Mouse (Mus musculus): ENCODE measurements around the gene Mboat7. TPM values are rescaled to one million over a fixed set of nuclear protein-coding genes. Genes with fewer than 3 reads are reported as not detected.
"Not testable (repeated sequence)": the region's sequence is repeated elsewhere in the genome, so short reads cannot be mapped to it uniquely, and the experiment has no call there.

Gene Mboat7
- polyA plus RNA-seq, 2 experiments, result 10.3 to 11.5 TPM

- H3K9ac ChIP-seq (replicated peaks), result no peak overlapping the region
- no peak for ATAC-seq (ENCODE audit: insufficient read depth)
These were observed 19.1 kb upstream of the Mboat7 start for GRCm38 (mm10) chr7:3712264-3712942.

GRCm38 (mm10) chr7:3709000-3709399, 15.7 kb upstream of the Mboat7 start:
- Histone ChIP-seq H3K9ac (replicated peaks) (no peak overlapping the region), H3K4me1 (replicated peaks; ENCODE audit: control insufficient read depth in 2 of 2, insufficient read depth in 2 of 2, low read length in 1 of 2) (peaks cover 5 to 10% of the 10 kb centered on the region in 2 experiments; a peak in 2 of 4 replicates), H3K4me2 (ENCODE audit: low read depth) (no peak overlapping the region), H3K9me3 (ENCODE audit: control insufficient read depth, low read length) (no peaks in the 10 kb centered on the region), H3K4me3 (ENCODE audit: insufficient read depth in 1 of 2, low read depth in 2 of 2, low read length in 2 of 2) (no peak overlapping the region), H3K27ac (no peak overlapping the region), H3K36me3 (replicated peaks; ENCODE audit: control insufficient read depth, insufficient read depth, low read depth) (peaks cover 32% of the 10 kb centered on the region), H3K27me3 (ENCODE audit: control insufficient read depth, insufficient read depth, low read length) (no peaks in the 10 kb centered on the region)
- DNase-seq (ENCODE audit: low read depth in 3 of 3, low spot score in 3 of 3), result no peak
- no peak for ATAC-seq (ENCODE audit: insufficient read depth)
- TF ChIP-seq EP300 (IDR thresholded peaks at IDR 0.05; ENCODE audit: low read depth) (no peak), CTCF (IDR thresholded peaks at IDR 0.05; ENCODE audit: low read depth) (no peak)
- WGBS (ENCODE audit: insufficient replicate concordance), result 42% methylated on average over 1 of the region's 1 CpGs

More at GRCm38 (mm10) chr7:3712264-3712942, 19.1 kb upstream of the Mboat7 start:
- H3K4me2 ChIP-seq (ENCODE audit: low read depth), result no peak overlapping the region
- no peaks in the 10 kb centered on the region; a peak in 1 of 4 replicates for H3K4me1 ChIP-seq (replicated peaks; ENCODE audit: control insufficient read depth in 2 of 2, insufficient read depth in 2 of 2, low read length in 1 of 2)
- H3K9me3 ChIP-seq (ENCODE audit: control insufficient read depth, low read length), result no peaks in the 10 kb centered on the region
- H3K4me3 ChIP-seq (ENCODE audit: insufficient read depth in 1 of 2, low read depth in 2 of 2, low read length in 2 of 2), result no peak overlapping the region
- no peak for DNase-seq (ENCODE audit: low read depth in 3 of 3, low spot score in 3 of 3)
- peaks cover 3% of the 10 kb centered on the region for H3K36me3 ChIP-seq (replicated peaks; ENCODE audit: control insufficient read depth, insufficient read depth, low read depth)
- no peaks in the 10 kb centered on the region for H3K27me3 ChIP-seq (ENCODE audit: control insufficient read depth, insufficient read depth, low read length)
- 36% methylated on average over 5 of the region's 5 CpGs for WGBS (ENCODE audit: insufficient replicate concordance)
- TF ChIP-seq CTCF (IDR thresholded peaks at IDR 0.05; ENCODE audit: low read depth) (no peak), EP300 (IDR thresholded peaks at IDR 0.05; ENCODE audit: low read depth) (no peak)
- H3K27ac ChIP-seq, result no peak overlapping the region

DNA sequence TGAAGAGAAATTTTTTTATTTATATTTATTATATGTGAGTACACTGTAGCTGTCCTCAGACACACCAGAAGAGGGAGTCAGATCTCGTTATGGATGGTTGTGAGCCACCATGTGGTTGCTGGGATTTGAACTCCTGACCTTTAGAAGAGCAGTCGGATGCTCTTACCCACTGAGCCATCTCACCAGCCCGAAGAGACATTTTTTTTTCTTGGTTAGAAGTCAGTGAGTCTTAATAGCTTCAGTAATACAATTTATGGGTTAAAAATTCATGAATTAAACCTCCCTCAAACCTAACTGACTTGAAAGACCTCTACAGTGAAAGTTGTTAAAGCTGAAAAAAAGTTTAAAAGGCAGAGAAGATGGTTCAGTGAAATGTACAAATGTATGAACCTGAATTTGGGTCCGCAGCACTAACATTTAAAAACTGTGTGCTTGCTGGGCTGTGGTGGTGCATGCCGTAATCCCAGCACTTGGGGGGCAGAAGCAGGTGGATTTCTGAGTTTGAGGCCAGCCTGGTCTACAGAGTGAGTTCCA, 15.2 kb upstream of the Mboat7 start:
- H3K27ac ChIP-seq; H3K27me3 ChIP-seq (ENCODE audit: control insufficient read depth, insufficient read depth, low read length); H3K4me3 ChIP-seq (ENCODE audit: insufficient read depth in 1 of 2, low read depth in 2 of 2, low read length in 2 of 2); DNase-seq (ENCODE audit: low read depth in 3 of 3, low spot score in 3 of 3); H3K4me2 ChIP-seq (ENCODE audit: low read depth); H3K9ac ChIP-seq (replicated peaks); H3K9me3 ChIP-seq (ENCODE audit: control insufficient read depth, low read length): not testable (repeated sequence)
- TF ChIP-seq CTCF (IDR thresholded peaks at IDR 0.05; ENCODE audit: low read depth), result peak; percentile 24; the same call in 1 of the 2 replicates
- WGBS (ENCODE audit: insufficient replicate concordance), result 23% methylated on average over 5 of the region's 5 CpGs
- peaks cover 32% of the 10 kb centered on the region for H3K36me3 ChIP-seq (replicated peaks; ENCODE audit: control insufficient read depth, insufficient read depth, low read depth)
- H3K4me1 ChIP-seq (replicated peaks; ENCODE audit: control insufficient read depth in 2 of 2, insufficient read depth in 2 of 2, low read length in 1 of 2), result peaks cover 5 to 10% of the 10 kb centered on the region in 2 experiments; a peak in 2 of 4 replicates
- ATAC-seq (ENCODE audit: insufficient read depth), result peak; percentile 1; the same call in 1 of the 2 replicates

DNA sequence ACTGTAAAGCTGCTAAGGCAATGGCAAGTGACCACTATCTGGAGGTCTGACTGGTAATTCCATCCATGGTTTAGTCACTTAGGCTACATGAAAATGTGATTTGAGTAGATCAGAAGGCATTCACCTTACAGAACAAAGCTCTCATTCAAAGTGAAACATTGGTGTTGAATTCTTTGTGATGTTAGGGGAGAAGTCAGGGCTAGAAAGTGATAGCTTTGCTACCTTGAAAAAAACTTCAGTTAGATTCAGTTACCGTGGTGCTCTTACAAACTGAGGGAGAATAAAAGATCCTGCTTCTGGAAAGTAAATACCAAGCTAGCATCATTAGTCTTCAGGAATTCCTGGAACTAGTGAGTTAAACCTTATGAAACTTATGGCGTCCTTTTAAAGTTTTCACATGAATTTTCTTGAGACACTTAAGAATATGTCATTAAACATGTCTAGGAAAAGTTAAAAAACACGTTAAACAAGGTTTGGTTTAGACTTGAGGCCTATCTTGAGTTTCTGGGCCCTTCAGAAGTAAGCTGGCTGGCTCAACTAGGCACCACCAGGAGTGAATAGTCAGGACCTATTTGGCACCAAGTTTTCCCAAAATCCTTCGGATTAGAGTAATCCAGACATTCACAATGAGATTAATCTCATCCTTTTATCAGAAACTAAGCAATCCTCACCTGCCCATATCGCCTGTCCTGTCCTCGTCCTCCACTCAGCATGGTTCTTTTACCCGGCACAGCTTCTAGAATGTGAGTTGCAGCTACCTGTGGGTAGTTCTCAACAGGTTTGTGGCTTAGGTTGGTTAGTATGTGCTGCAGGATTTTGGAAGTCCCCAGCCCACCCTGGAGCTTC, 14.5 kb upstream of the Mboat7 start:
- ATAC-seq (ENCODE audit: insufficient read depth) (peak; percentile 4; the same call in 1 of the 2 replicates), DNase-seq (ENCODE audit: low read depth in 3 of 3, low spot score in 3 of 3) (no peak)
- WGBS (ENCODE audit: insufficient replicate concordance), result 18% methylated on average over 7 of the region's 7 CpGs
- Histone ChIP-seq H3K9ac (replicated peaks) (no peak overlapping the region), H3K27me3 (ENCODE audit: control insufficient read depth, insufficient read depth, low read length) (no peaks in the 10 kb centered on the region), H3K4me2 (ENCODE audit: low read depth) (no peak overlapping the region), H3K27ac (no peak overlapping the region), H3K4me1 (replicated peaks; ENCODE audit: control insufficient read depth in 2 of 2, insufficient read depth in 2 of 2, low read length in 1 of 2) (peaks cover 5 to 10% of the 10 kb centered on the region in 2 experiments; a peak in 2 of 4 replicates), H3K4me3 (ENCODE audit: insufficient read depth in 1 of 2, low read depth in 2 of 2, low read length in 2 of 2) (no peak overlapping the region), H3K9me3 (ENCODE audit: control insufficient read depth, low read length) (no peaks in the 10 kb centered on the region), H3K36me3 (replicated peaks; ENCODE audit: control insufficient read depth, insufficient read depth, low read depth) (peaks cover 32% of the 10 kb centered on the region)
- no peak for TF ChIP-seq EP300 (IDR thresholded peaks at IDR 0.05; ENCODE audit: low read depth)
- TF ChIP-seq CTCF (IDR thresholded peaks at IDR 0.05; ENCODE audit: low read depth), result no peak

Data from liver, embryonic 14.5 days (tissue).